Mouse (Mus musculus): Measurements from ENCODE around the gene Fbrs.

- no peak for TF ChIP-seq CTCF (IDR thresholded peaks at IDR 0.05)
- TF ChIP-seq EP300 (IDR thresholded peaks at IDR 0.05), result no peak
Observed at GRCm38 (mm10) chr7:127515846-127516245, 36.8 kb downstream of the Fbrs start.

Data from lung, postnatal 0 days (tissue).